Mouse (Mus musculus) brain, embryonic 18.5 days (tissue): ENCODE data around the gene Krtap28-10.
"Not testable (repeated sequence)": the region's sequence is repeated elsewhere in the genome, so short reads cannot be mapped to it uniquely, and the experiment has no call there.

Source experiments
- DNase-seq: peaks from one replicate; pipeline ENCODE4 v3.0.0-alpha.2; 2012; ENCODE audit warnings: low read depth, low spot score

Krtap28-10 gene

DNA sequence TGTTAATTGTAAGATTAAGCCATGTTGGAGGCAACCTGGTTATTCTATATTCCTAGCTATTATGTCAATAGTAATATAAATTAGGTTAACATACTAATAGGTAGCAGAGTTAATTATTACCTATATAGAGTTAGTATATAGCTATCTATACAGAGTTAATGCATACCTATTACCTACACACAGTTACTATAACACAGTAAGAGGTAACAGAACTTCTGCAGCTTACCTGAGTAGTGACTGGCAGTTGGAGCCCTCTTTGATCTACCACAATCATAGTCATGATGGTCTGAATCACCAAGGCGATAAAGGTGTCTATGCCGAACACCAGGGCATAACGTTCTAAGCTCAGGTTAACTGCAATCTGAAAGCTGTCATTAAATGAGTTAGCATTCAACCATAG is 27.8 kb downstream of the Krtap28-10 start:
- no peak for DNase-seq

DNA sequence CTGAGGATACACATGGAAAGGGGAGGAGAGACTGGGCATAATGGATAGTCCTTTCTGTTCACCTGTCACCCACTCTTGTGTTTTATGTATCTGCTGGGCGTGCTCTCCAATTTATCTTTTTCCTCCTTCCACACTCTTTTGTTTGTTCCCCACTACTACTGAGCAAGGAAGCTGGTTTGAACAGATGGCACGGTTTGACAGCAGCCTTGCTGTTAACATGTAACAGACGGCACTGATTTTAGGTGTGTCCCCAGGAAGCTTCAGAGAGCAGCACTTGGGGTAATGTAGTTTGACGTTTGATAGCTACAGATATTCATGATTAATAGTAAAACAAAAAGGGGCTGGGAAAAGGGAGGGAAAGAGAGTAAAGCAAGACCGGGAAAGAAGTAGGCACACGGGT is 34.8 kb downstream of the Krtap28-10 start:
- DNase-seq: no peak

- no peak for DNase-seq
These were observed 35.8 kb downstream of the Krtap28-10 start for GRCm38 (mm10) chr1:83006218-83007179.

DNA sequence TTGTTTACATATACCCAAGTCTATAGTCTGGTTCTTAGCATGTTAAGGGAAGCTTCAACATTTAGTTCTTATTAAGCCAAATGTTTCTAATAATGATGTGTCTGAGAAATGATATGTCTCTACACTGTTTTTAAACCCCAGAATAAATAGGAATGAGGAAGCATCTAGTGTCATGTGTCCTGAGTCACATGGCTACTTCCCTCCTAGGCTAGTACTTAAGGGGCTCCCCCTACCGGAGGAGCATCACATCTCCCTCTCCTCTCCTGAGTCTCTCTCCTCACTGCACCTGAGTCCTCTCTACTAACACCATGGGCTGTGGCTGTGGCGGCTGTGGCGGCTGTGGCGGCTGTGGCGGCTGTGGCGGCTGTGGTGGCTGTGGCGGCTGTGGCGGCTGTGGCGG is 42.0 kb downstream of the Krtap28-10 start, which contains the start of gene Gm47959:
Gene Gm47959, plus strand, starts transcription at position 243 of the 400 bp plus-strand sequence.
- not testable (repeated sequence) for DNase-seq

GRCm38 (mm10) chr1:82993947-82994346 is 48.3 kb downstream of the Krtap28-10 start:
- no peak for DNase-seq

DNA sequence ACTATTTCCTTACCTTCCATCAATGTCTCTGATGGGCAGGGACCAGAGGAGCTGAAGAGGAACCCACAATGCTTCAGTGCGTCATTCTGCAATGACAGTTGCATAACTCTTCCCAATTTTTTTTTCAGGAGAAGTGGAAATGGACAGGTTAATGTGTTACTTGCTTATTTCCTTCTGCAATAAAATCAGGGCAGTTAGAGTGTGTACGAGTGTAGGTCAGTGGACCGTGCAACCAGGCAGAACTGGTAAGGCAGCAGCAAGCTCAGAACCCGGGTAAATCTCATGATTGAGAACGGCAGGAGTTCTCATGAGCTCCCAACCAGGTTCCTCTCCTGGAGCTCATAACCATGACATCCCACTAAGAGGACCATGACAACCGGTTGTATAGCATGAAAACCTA is 50.2 kb downstream of the Krtap28-10 start:
- no peak for DNase-seq

DNA sequence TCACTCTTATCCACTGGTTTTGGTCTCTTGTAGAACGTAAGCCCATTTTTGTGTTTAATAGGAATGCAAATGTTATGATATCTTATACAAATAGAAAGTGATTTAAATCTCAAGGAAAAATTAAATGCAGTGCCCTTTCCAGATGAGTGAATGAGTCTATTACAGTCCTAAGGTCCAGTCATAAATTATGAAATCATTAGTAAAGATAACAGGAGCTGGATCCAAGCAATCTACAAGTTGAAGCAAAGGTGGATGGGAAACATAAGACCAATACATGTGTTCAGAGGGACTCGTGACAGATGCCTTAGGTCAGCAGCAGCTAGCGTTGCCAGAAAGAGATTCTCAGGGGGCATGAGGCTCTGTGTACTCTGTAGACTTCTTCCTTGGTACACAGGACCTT is 50.7 kb downstream of the Krtap28-10 start:
- DNase-seq: no peak
